Mouse (Mus musculus): Measurements from ENCODE around the gene Olfr96. TPM values are rescaled to one million over a fixed set of nuclear protein-coding genes. Genes with fewer than 3 reads are reported as not detected.

Olfr96 gene
- not detected in 2 replicates for polyA plus RNA-seq (2014; fragmentation: Nextera tagmentation; extraction: Ambion mirVana)

GRCm38 (mm10) chr17:37219846-37220245 lies at the start of gene Olfr96:
Gene Olfr96, plus strand, starts transcription at chr17:37220146.
- Histone ChIP-seq H3K4me2 (replicated peaks; ENCODE audit: low read depth, low read length) (no peak within 1 kb of the TSS), H3K36me3 (ENCODE audit: control insufficient read depth, insufficient read depth, low read length) (no peaks in the 10 kb centered on the region), H3K27ac (ENCODE audit: low read depth, low read length) (no peak within 1 kb of the TSS), H3K4me3 (ENCODE audit: low read length) (no peak within 1 kb of the TSS), H3K4me1 (ENCODE audit: control insufficient read depth, insufficient read depth, low read length) (no peaks in the 10 kb centered on the region), H3K9me3 (ENCODE audit: control insufficient read depth, low read length) (0 out of 2 replicates have a peak, but pooled peaks cover 2% of the 10 kb centered on the region), H3K27me3 (ENCODE audit: control insufficient read depth, insufficient read depth, low read length) (no peaks in the 10 kb centered on the region), H3K9ac (ENCODE audit: low read depth, low read length) (no peak within 1 kb of the TSS)
- 69% methylated on average over 4 of the region's 4 CpGs for WGBS
- no peak for ATAC-seq (ENCODE audit: low FRiP score, low TSS enrichment)

- ATAC-seq (ENCODE audit: low FRiP score, low TSS enrichment), result no peak
- Histone ChIP-seq H3K4me1 (ENCODE audit: control insufficient read depth, insufficient read depth, low read length) (no peaks in the 10 kb centered on the region), H3K4me2 (replicated peaks; ENCODE audit: low read depth, low read length) (no peak overlapping the region), H3K36me3 (ENCODE audit: control insufficient read depth, insufficient read depth, low read length) (no peaks in the 10 kb centered on the region), H3K9me3 (ENCODE audit: control insufficient read depth, low read length) (no peaks in the 10 kb centered on the region), H3K9ac (ENCODE audit: low read depth, low read length) (no peak overlapping the region), H3K27me3 (ENCODE audit: control insufficient read depth, insufficient read depth, low read length) (no peaks in the 10 kb centered on the region), H3K27ac (ENCODE audit: low read depth, low read length) (no peak overlapping the region), H3K4me3 (ENCODE audit: low read length) (no peak overlapping the region)
- 39% methylated on average over 6 of the region's 6 CpGs for WGBS
These were observed 34.5 kb upstream of the Olfr96 start for GRCm38 (mm10) chr17:37185474-37185873.

- no peak for ATAC-seq (ENCODE audit: low FRiP score, low TSS enrichment)
- Histone ChIP-seq H3K4me1 (ENCODE audit: control insufficient read depth, insufficient read depth, low read length) (no peaks in the 10 kb centered on the region), H3K27me3 (ENCODE audit: control insufficient read depth, insufficient read depth, low read length) (no peaks in the 10 kb centered on the region; the same call in 1 of the 2 replicates), H3K9me3 (ENCODE audit: control insufficient read depth, low read length) (no peaks in the 10 kb centered on the region), H3K36me3 (ENCODE audit: control insufficient read depth, insufficient read depth, low read length) (no peaks in the 10 kb centered on the region), H3K27ac (ENCODE audit: low read depth, low read length) (no peak overlapping the region), H3K4me3 (ENCODE audit: low read length) (no peak overlapping the region), H3K4me2 (replicated peaks; ENCODE audit: low read depth, low read length) (no peak overlapping the region), H3K9ac (ENCODE audit: low read depth, low read length) (no peak overlapping the region)
- 29% methylated on average over 2 of the region's 2 CpGs for WGBS
These were observed 29.2 kb upstream of the Olfr96 start for GRCm38 (mm10) chr17:37190711-37191110.

GRCm38 (mm10) chr17:37193032-37193431 lies 26.9 kb upstream of the Olfr96 start:
- Histone ChIP-seq H3K36me3 (ENCODE audit: control insufficient read depth, insufficient read depth, low read length) (no peaks in the 10 kb centered on the region), H3K4me1 (ENCODE audit: control insufficient read depth, insufficient read depth, low read length) (0 out of 2 replicates have a peak, but pooled peaks cover 4% of the 10 kb centered on the region), H3K9ac (ENCODE audit: low read depth, low read length) (no peak overlapping the region), H3K27ac (ENCODE audit: low read depth, low read length) (no peak overlapping the region), H3K4me2 (replicated peaks; ENCODE audit: low read depth, low read length) (no peak overlapping the region), H3K27me3 (ENCODE audit: control insufficient read depth, insufficient read depth, low read length) (peaks cover 22% of the 10 kb centered on the region), H3K4me3 (ENCODE audit: low read length) (no peak overlapping the region), H3K9me3 (ENCODE audit: control insufficient read depth, low read length) (no peaks in the 10 kb centered on the region)
- no peak for ATAC-seq (ENCODE audit: low FRiP score, low TSS enrichment)

- ATAC-seq (ENCODE audit: low FRiP score, low TSS enrichment), result no peak
These were observed 26.3 kb upstream of the Olfr96 start, which contains the start of gene Ubd for GRCm38 (mm10) chr17:37193656-37194055. Gene Ubd, plus strand, starts transcription at chr17:37193892.

GRCm38 (mm10) chr17:37194782-37195181 lies 25.2 kb upstream of the Olfr96 start:
- no peak overlapping the region for H3K27ac ChIP-seq (ENCODE audit: low read depth, low read length)
- no peaks in the 10 kb centered on the region for H3K9me3 ChIP-seq (ENCODE audit: control insufficient read depth, low read length)
- no peak overlapping the region for H3K9ac ChIP-seq (ENCODE audit: low read depth, low read length)
- H3K36me3 ChIP-seq (ENCODE audit: control insufficient read depth, insufficient read depth, low read length), result no peaks in the 10 kb centered on the region
- WGBS, result 94% methylated on average over 5 of the region's 5 CpGs
- no peak for ATAC-seq (ENCODE audit: low FRiP score, low TSS enrichment)
- 0 out of 2 replicates have a peak, but pooled peaks cover 4% of the 10 kb centered on the region for H3K4me1 ChIP-seq (ENCODE audit: control insufficient read depth, insufficient read depth, low read length)
- no peak overlapping the region for H3K4me3 ChIP-seq (ENCODE audit: low read length)
- H3K27me3 ChIP-seq (ENCODE audit: control insufficient read depth, insufficient read depth, low read length), result peaks cover 30% of the 10 kb centered on the region
- no peak overlapping the region for H3K4me2 ChIP-seq (replicated peaks; ENCODE audit: low read depth, low read length)

More at GRCm38 (mm10) chr17:37193656-37194055, 26.3 kb upstream of the Olfr96 start, which contains the start of gene Ubd:
- Histone ChIP-seq H3K27me3 (ENCODE audit: control insufficient read depth, insufficient read depth, low read length) (peaks cover 28% of the 10 kb centered on the region), H3K9ac (ENCODE audit: low read depth, low read length) (no peak within 1 kb of the TSS), H3K36me3 (ENCODE audit: control insufficient read depth, insufficient read depth, low read length) (no peaks in the 10 kb centered on the region), H3K4me1 (ENCODE audit: control insufficient read depth, insufficient read depth, low read length) (0 out of 2 replicates have a peak, but pooled peaks cover 4% of the 10 kb centered on the region), H3K27ac (ENCODE audit: low read depth, low read length) (no peak within 1 kb of the TSS), H3K4me2 (replicated peaks; ENCODE audit: low read depth, low read length) (no peak within 1 kb of the TSS), H3K4me3 (ENCODE audit: low read length) (no peak within 1 kb of the TSS), H3K9me3 (ENCODE audit: control insufficient read depth, low read length) (no peaks in the 10 kb centered on the region)
- 92% methylated on average over 2 of the region's 2 CpGs for WGBS

- H3K4me1 ChIP-seq (ENCODE audit: control insufficient read depth, insufficient read depth, low read length), result 0 out of 2 replicates have a peak, but pooled peaks cover 4% of the 10 kb centered on the region
- ATAC-seq (ENCODE audit: low FRiP score, low TSS enrichment), result peak; percentile 91
- no peaks in the 10 kb centered on the region for H3K9me3 ChIP-seq (ENCODE audit: control insufficient read depth, low read length)
- H3K9ac ChIP-seq (ENCODE audit: low read depth, low read length), result peak overlapping the region; percentile 40; the same call in 1 of the 2 replicates
- H3K4me2 ChIP-seq (replicated peaks; ENCODE audit: low read depth, low read length), result peak overlapping the region; percentile 87
- peak overlapping the region; percentile 52 for H3K4me3 ChIP-seq (ENCODE audit: low read length)
- no peak overlapping the region for H3K27ac ChIP-seq (ENCODE audit: low read depth, low read length)
- peaks cover 30% of the 10 kb centered on the region for H3K27me3 ChIP-seq (ENCODE audit: control insufficient read depth, insufficient read depth, low read length)
- no peaks in the 10 kb centered on the region for H3K36me3 ChIP-seq (ENCODE audit: control insufficient read depth, insufficient read depth, low read length)
- WGBS, result 1% methylated on average over 77 of the region's 77 CpGs
These were observed 22.9 kb upstream of the Olfr96 start for GRCm38 (mm10) chr17:37196845-37197724.

GRCm38 (mm10) chr17:37200894-37201293 lies 19.1 kb upstream of the Olfr96 start, which contains the start of gene Olfr94:
Gene Olfr94, minus strand, starts transcription at chr17:37200994.
- Histone ChIP-seq H3K4me2 (replicated peaks; ENCODE audit: low read depth, low read length) (no peak within 1 kb of the TSS), H3K4me1 (ENCODE audit: control insufficient read depth, insufficient read depth, low read length) (0 out of 2 replicates have a peak, but pooled peaks cover 4% of the 10 kb centered on the region), H3K27me3 (ENCODE audit: control insufficient read depth, insufficient read depth, low read length) (peaks cover 29% of the 10 kb centered on the region), H3K4me3 (ENCODE audit: low read length) (no peak within 1 kb of the TSS), H3K9me3 (ENCODE audit: control insufficient read depth, low read length) (no peaks in the 10 kb centered on the region), H3K9ac (ENCODE audit: low read depth, low read length) (no peak within 1 kb of the TSS), H3K36me3 (ENCODE audit: control insufficient read depth, insufficient read depth, low read length) (no peaks in the 10 kb centered on the region), H3K27ac (ENCODE audit: low read depth, low read length) (no peak within 1 kb of the TSS)
- ATAC-seq (ENCODE audit: low FRiP score, low TSS enrichment), result no peak
- 75% methylated on average over 2 of the region's 2 CpGs for WGBS
